Mouse (Mus musculus): ENCODE data around the gene Thra.

DNA sequence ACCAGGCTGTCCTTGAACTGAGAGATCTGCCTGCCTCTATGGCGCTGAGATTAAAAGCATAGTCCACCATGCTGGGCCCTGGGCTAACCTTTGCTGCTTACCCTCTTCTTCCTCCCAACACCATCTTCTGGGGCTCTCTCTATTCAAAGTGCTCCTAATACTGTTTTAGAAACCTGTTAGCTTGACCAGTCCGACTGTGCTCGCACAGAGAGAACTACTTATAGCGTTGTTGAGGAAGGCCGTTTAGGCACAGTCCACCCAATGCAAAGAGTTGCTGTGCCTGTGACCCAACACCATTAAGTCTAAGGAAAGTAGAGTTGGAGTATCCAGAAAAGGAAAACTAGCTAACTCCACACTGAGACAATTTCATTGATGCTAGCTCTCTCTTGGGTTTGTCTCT is 47.7 kb downstream of the Thra start:
- no peak for TF ChIP-seq CTCF (IDR thresholded peaks at IDR 0.05; ENCODE audit: low read depth)
- no peak for TF ChIP-seq EP300 (IDR thresholded peaks at IDR 0.05; ENCODE audit: low read depth)
